Mouse (Mus musculus) embryonic facial prominence, embryonic 12.5 days (tissue): ENCODE measurements at regions not wholly inside any gene's neighbourhood (a gene's known extent, or its start where the extent isn't known, plus 50 kb on each side); places are given as distances from the start of the nearest gene placed in this dataset.

Source experiments
- ATAC-seq: fragments of 200-750 bp; cut with Nextera tagmentation; 2 replicates; pipeline ENCODE4 v1.8.0; 2017; ENCODE audit not compliant: insufficient number of reproducible peaks, insufficient read depth, low FRiP score, low TSS enrichment
- H3K27ac ChIP-seq: fragments of 300-500 bp; sonication (generic); 2 replicates; pipeline ENCODE4 v1.5.1; 2016; ENCODE audit warnings: mild to moderate bottlenecking
- H3K27me3 ChIP-seq: fragments of 300-500 bp; sonication (generic); 2 replicates; pipeline ENCODE4 v1.6.1; 2016; ENCODE audit warnings: mild to moderate bottlenecking, moderate library complexity
- H3K36me3 ChIP-seq: fragments of 300-500 bp; sonication (generic); 2 replicates; pipeline ENCODE4 v1.6.1; 2016; ENCODE audit warnings: mild to moderate bottlenecking
- H3K4me1 ChIP-seq: fragments of 300-500 bp; sonication (generic); 2 replicates; pipeline ENCODE4 v1.6.1; 2016
- H3K4me2 ChIP-seq: fragments of 300-500 bp; sonication (generic); replicated peaks from 2 replicates; pipeline ENCODE4 v1.6.1; 2016; ENCODE audit warnings: mild to moderate bottlenecking, moderate library complexity
- H3K4me3 ChIP-seq: fragments of 300-500 bp; sonication (generic); 2 replicates; pipeline ENCODE4 v1.5.1; 2016; ENCODE audit warnings: mild to moderate bottlenecking
- H3K9ac ChIP-seq: fragments of 300-500 bp; sonication (generic); 2 replicates; pipeline ENCODE4 v1.6.1; 2016; ENCODE audit warnings: mild to moderate bottlenecking, moderate library complexity
- H3K9me3 ChIP-seq: fragments of 300-500 bp; sonication (generic); 2 replicates; pipeline ENCODE4 v1.6.1; 2016; ENCODE audit warnings: mild to moderate bottlenecking, moderate library complexity
- WGBS: fragments of 180-500 bp; shearing (Covaris S2); methylation state at CpG from one replicate; pipeline ENCODE4 v1.1.7; 2016; 5-methylcytosine and 5-hydroxymethylcytosine counted together

- WGBS = 77% methylated on average over 4 of the region's 4 CpGs
- no peak for ATAC-seq
- Histone ChIP-seq H3K4me2 (no peak overlapping the region), H3K4me3 (no peak overlapping the region), H3K36me3 (no peaks in the 10 kb centered on the region), H3K27me3 (no peaks in the 10 kb centered on the region), H3K9me3 (no peaks in the 10 kb centered on the region), H3K9ac (no peak overlapping the region), H3K4me1 (no peaks in the 10 kb centered on the region), H3K27ac (no peak overlapping the region)
Measured at GRCm38 (mm10) chr6:147944940-147945676, 102.0 kb upstream of the Far2 start.

GRCm38 (mm10) chr6:147947997-147948396 lies 99.1 kb upstream of the Far2 start:
- H3K4me3 ChIP-seq = no peak overlapping the region
- H3K27me3 ChIP-seq = no peaks in the 10 kb centered on the region
- no peak overlapping the region for H3K4me2 ChIP-seq
- no peaks in the 10 kb centered on the region for H3K4me1 ChIP-seq
- no peak for ATAC-seq
- no peaks in the 10 kb centered on the region for H3K9me3 ChIP-seq
- no peaks in the 10 kb centered on the region for H3K36me3 ChIP-seq
- no peak overlapping the region for H3K9ac ChIP-seq
- 68% methylated on average over 4 of the region's 4 CpGs for WGBS
- no peak overlapping the region for H3K27ac ChIP-seq

GRCm38 (mm10) chr6:147951642-147952041 lies 95.4 kb upstream of the Far2 start:
- H3K9me3 ChIP-seq = no peaks in the 10 kb centered on the region
- H3K4me2 ChIP-seq = no peak overlapping the region
- ATAC-seq = no peak
- H3K9ac ChIP-seq = no peak overlapping the region
- H3K4me1 ChIP-seq = no peaks in the 10 kb centered on the region
- no peak overlapping the region for H3K4me3 ChIP-seq
- no peak overlapping the region for H3K27ac ChIP-seq
- H3K36me3 ChIP-seq = no peaks in the 10 kb centered on the region
- no peaks in the 10 kb centered on the region for H3K27me3 ChIP-seq

GRCm38 (mm10) chr6:147953058-147953679 lies 93.9 kb upstream of the Far2 start:
- Histone ChIP-seq H3K36me3 (no peaks in the 10 kb centered on the region), H3K27me3 (no peaks in the 10 kb centered on the region), H3K9ac (no peak overlapping the region), H3K4me3 (no peak overlapping the region), H3K4me1 (no peaks in the 10 kb centered on the region), H3K4me2 (no peak overlapping the region), H3K27ac (no peak overlapping the region), H3K9me3 (no peaks in the 10 kb centered on the region)
- ATAC-seq = no peak
- WGBS = 40% methylated on average over 5 of the region's 5 CpGs

- no peaks in the 10 kb centered on the region for H3K27me3 ChIP-seq
- no peak overlapping the region for H3K27ac ChIP-seq
- no peak for ATAC-seq
- H3K4me3 ChIP-seq = no peak overlapping the region
- no peak overlapping the region for H3K4me2 ChIP-seq
- H3K36me3 ChIP-seq = no peaks in the 10 kb centered on the region
- H3K4me1 ChIP-seq = no peaks in the 10 kb centered on the region
- no peaks in the 10 kb centered on the region for H3K9me3 ChIP-seq
- H3K9ac ChIP-seq = no peak overlapping the region
- WGBS = 76% methylated on average over 7 of the region's 7 CpGs
Measured at GRCm38 (mm10) chr6:147953753-147954152, 93.3 kb upstream of the Far2 start.

GRCm38 (mm10) chr6:147954253-147954652 lies 92.8 kb upstream of the Far2 start:
- H3K36me3 ChIP-seq = no peaks in the 10 kb centered on the region
- no peak for ATAC-seq
- no peak overlapping the region for H3K4me2 ChIP-seq
- H3K9me3 ChIP-seq = no peaks in the 10 kb centered on the region
- H3K9ac ChIP-seq = no peak overlapping the region
- no peaks in the 10 kb centered on the region for H3K4me1 ChIP-seq
- H3K27me3 ChIP-seq = no peaks in the 10 kb centered on the region
- no peak overlapping the region for H3K27ac ChIP-seq
- no peak overlapping the region for H3K4me3 ChIP-seq
- 91% methylated on average over 1 of the region's 1 CpGs for WGBS

GRCm38 (mm10) chr6:147954967-147955830 lies 91.9 kb upstream of the Far2 start:
- Histone ChIP-seq H3K27ac (no peak overlapping the region), H3K27me3 (no peaks in the 10 kb centered on the region), H3K36me3 (no peaks in the 10 kb centered on the region), H3K9me3 (no peaks in the 10 kb centered on the region), H3K4me3 (no peak overlapping the region), H3K4me2 (no peak overlapping the region), H3K4me1 (no peaks in the 10 kb centered on the region), H3K9ac (no peak overlapping the region)
- no peak for ATAC-seq
- WGBS = 62% methylated on average over 7 of the region's 7 CpGs

- Histone ChIP-seq H3K9me3 (no peaks in the 10 kb centered on the region), H3K36me3 (no peaks in the 10 kb centered on the region), H3K4me2 (no peak overlapping the region), H3K4me3 (no peak overlapping the region), H3K27ac (no peak overlapping the region), H3K9ac (no peak overlapping the region), H3K4me1 (no peaks in the 10 kb centered on the region), H3K27me3 (no peaks in the 10 kb centered on the region)
- no peak for ATAC-seq
- 84% methylated on average over 4 of the region's 4 CpGs for WGBS
Measured at GRCm38 (mm10) chr6:147964739-147965138, 82.3 kb upstream of the Far2 start.

GRCm38 (mm10) chr6:147970162-147970608 lies 76.9 kb upstream of the Far2 start:
- ATAC-seq = no peak
- H3K4me1 ChIP-seq = no peaks in the 10 kb centered on the region
- WGBS = 89% methylated on average over 2 of the region's 2 CpGs
- H3K9ac ChIP-seq = no peak overlapping the region
- no peak overlapping the region for H3K4me3 ChIP-seq
- H3K36me3 ChIP-seq = no peaks in the 10 kb centered on the region
- no peak overlapping the region for H3K27ac ChIP-seq
- H3K9me3 ChIP-seq = no peaks in the 10 kb centered on the region
- H3K27me3 ChIP-seq = no peaks in the 10 kb centered on the region
- no peak overlapping the region for H3K4me2 ChIP-seq

- Histone ChIP-seq H3K4me2 (no peak overlapping the region), H3K9ac (no peak overlapping the region), H3K4me3 (no peak overlapping the region), H3K36me3 (no peaks in the 10 kb centered on the region), H3K27me3 (no peaks in the 10 kb centered on the region), H3K9me3 (no peaks in the 10 kb centered on the region), H3K4me1 (no peaks in the 10 kb centered on the region), H3K27ac (no peak overlapping the region)
- 29% methylated on average over 1 of the region's 1 CpGs for WGBS
- ATAC-seq = no peak
Measured at GRCm38 (mm10) chr6:147972552-147972951, 74.5 kb upstream of the Far2 start.

- H3K27me3 ChIP-seq = no peaks in the 10 kb centered on the region
- no peaks in the 10 kb centered on the region for H3K4me1 ChIP-seq
- 86% methylated on average over 2 of the region's 2 CpGs for WGBS
- H3K9ac ChIP-seq = no peak overlapping the region
- no peak overlapping the region for H3K4me3 ChIP-seq
- no peak overlapping the region for H3K4me2 ChIP-seq
- no peak overlapping the region for H3K27ac ChIP-seq
- no peaks in the 10 kb centered on the region for H3K36me3 ChIP-seq
- ATAC-seq = no peak
- no peaks in the 10 kb centered on the region for H3K9me3 ChIP-seq
Measured at GRCm38 (mm10) chr6:147973059-147973458, 74.0 kb upstream of the Far2 start.

GRCm38 (mm10) chr6:147975917-147976316 lies 71.1 kb upstream of the Far2 start:
- no peak overlapping the region for H3K4me3 ChIP-seq
- WGBS = 76% methylated on average over 1 of the region's 1 CpGs
- no peak overlapping the region for H3K4me2 ChIP-seq
- no peak overlapping the region for H3K9ac ChIP-seq
- no peaks in the 10 kb centered on the region for H3K36me3 ChIP-seq
- no peak overlapping the region for H3K27ac ChIP-seq
- no peaks in the 10 kb centered on the region for H3K27me3 ChIP-seq
- no peak for ATAC-seq
- H3K4me1 ChIP-seq = no peaks in the 10 kb centered on the region
- no peaks in the 10 kb centered on the region for H3K9me3 ChIP-seq
